Mouse (Mus musculus) ES-E14 (cell line): ENCODE measurements around the gene Nrde2.

ENCODE experiments used
- CHD2 ChIP-seq: IDR thresholded peaks from 2 replicates; pipeline ENCODE4 v1.6.1; 2014; ENCODE audit warnings: mild to moderate bottlenecking, low read depth, low read length, inconsistent platforms
- HCFC1 ChIP-seq: IDR thresholded peaks from 2 replicates; pipeline ENCODE4 v1.6.1; 2012; ENCODE audit warnings: low read length, inconsistent platforms, borderline replicate concordance; ENCODE audit not compliant: insufficient read depth
- MAFK ChIP-seq: IDR thresholded peaks from 2 replicates; pipeline ENCODE4 v1.6.1; 2014; ENCODE audit warnings: mild to moderate bottlenecking, low read depth, low read length, inconsistent platforms; ENCODE audit not compliant: insufficient read depth
- ZC3H11A ChIP-seq: IDR thresholded peaks from 2 replicates; pipeline ENCODE4 v1.6.1; 2012; ENCODE audit warnings: low read depth, mild to moderate bottlenecking, inconsistent platforms, low read length, borderline replicate concordance
- ZNF384 ChIP-seq: IDR thresholded peaks from 2 replicates; pipeline ENCODE4 v1.6.1; 2012; ENCODE audit warnings: low read depth, low read length, inconsistent platforms

GRCm38 (mm10) chr12:100167931-100168871 is 8.7 kb upstream of the Nrde2 start:
- TF ChIP-seq ZNF384 (no peak), ZC3H11A (no peak), HCFC1 (no peak), MAFK (no peak), CHD2 (no peak)
